Mouse (Mus musculus): ENCODE data around the gene Phgdh.

GRCm38 (mm10) chr3:98387086-98387485 lies 47.3 kb upstream of the Phgdh start:
- TF ChIP-seq HCFC1 (IDR thresholded peaks at IDR 0.05; ENCODE audit: borderline replicate concordance, insufficient read depth, low read length) (no peak), ZC3H11A (IDR thresholded peaks at IDR 0.05; ENCODE audit: borderline replicate concordance, low read depth, low read length) (no peak)

Measured in ES-E14 (cell line).